Mouse (Mus musculus): Measurements from ENCODE around the gene Asic2.

GRCm38 (mm10) chr11:81153841-81154240 lies 814.4 kb downstream of the Asic2 start:
- TF ChIP-seq TAL1 (IDR thresholded peaks at IDR 0.05; ENCODE audit: low read length), result no peak
- no peak for TF ChIP-seq GATA1 (IDR thresholded peaks at IDR 0.05; ENCODE audit: low read length)
